Mouse (Mus musculus) brain, adult 10 weeks (tissue): ENCODE results near the gene Pxdc1. TPM values are rescaled to one million over a fixed set of nuclear protein-coding genes. Genes with fewer than 3 reads are reported as not detected.

Experiments used
- polyA plus RNA-seq: library from polyadenylated mRNA; stranded (reverse); fragments of 350-450 nt; fragmentation: Illumina TruSeq; extraction: RNeasy Lipid Tissue Mini Kit (QIAGEN cat#74804); gene quantifications from one replicate; pipeline ENCODE4 v1.2.3, GENCODE M21; 2015; ENCODE audit warnings: low read depth, low replicate concordance

The Pxdc1 gene
- 7.5 TPM for polyA plus RNA-seq

DNA sequence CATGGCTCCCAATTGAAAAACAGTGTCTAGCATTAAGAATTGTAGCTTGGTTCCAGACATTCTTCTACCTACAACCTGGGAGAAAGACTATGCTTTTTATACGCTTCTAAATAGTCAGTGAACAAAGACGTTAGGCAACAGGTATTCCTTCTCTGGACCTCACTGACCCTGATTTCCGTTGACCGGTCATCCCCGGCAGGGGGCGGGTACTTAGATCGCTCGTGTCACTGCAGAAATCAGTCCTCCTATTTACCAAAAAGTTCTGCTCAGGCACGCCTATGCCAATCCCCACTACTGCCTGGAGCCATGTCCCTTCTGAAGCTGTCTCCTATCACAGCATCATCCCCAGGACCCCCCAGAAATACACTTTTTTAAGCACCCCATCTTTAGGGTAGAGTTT, at the start of gene Pxdc1:
Pxdc1 (minus strand) TSS at position 96 of the 400 bp plus-strand sequence.

Other genes starting within 250 kb of the Pxdc1 start
- not detected for gene Fam50b, start 81.4 kb upstream of the Pxdc1 start, polyA plus RNA-seq
- 72.7 TPM for gene Prpf4b, start 221.8 kb upstream of the Pxdc1 start, polyA plus RNA-seq